Mouse (Mus musculus) layer of hippocampus, adult 8-10 months (tissue): Measurements from ENCODE around the gene Polr1e. TPM values are rescaled to one million over a fixed set of nuclear protein-coding genes. Genes with fewer than 3 reads are reported as not detected.
"Not testable (repeated sequence)": the region's sequence is repeated elsewhere in the genome, so short reads cannot be mapped to it uniquely, and the experiment has no call there.

Experiments
- DNase-seq, 2 experiments: peaks; one replicate each; pipeline ENCODE4 v3.0.0; 2022; ENCODE audit warnings: low spot score in 2 of 2
- total RNA-seq, 4 experiments: library from RNA; stranded (reverse); gene quantifications; 2 replicates each; pipeline ENCODE4 v1.2.4; 2022

Polr1e gene
- total RNA-seq = 10 to 100 TPM in 3 of 4 experiments, 1 to 10 TPM in 1; 9.1 to 12.0 (median 11.4) TPM

GRCm38 (mm10) chr4:45018452-45018980 lies at the start of gene Polr1e:
Gene Polr1e, plus strand, starts transcription at chr4:45018583.
- DNase-seq = peak; percentile 81

DNA sequence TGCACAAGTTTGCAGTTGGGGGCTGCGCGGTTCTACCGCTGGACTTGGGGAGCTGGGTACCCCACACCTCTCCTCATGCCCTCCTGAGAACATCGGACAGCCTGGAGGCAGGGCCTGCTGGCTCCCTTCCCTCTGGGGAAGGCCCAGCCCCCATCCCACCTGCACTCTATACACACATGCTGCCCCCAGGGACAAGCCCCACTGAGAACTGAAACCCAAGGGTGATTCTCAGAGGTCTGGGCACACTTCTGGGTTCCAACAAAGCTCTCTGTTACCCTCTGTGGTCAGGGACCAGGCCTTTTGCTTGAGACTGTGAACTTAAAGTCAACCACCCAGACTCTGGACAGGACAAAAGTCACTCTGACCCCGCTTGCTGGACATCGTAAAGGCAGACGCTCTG lies 48.3 kb upstream of the Polr1e start:
- DNase-seq = no peak

- no peak for DNase-seq
These were observed 47.7 kb upstream of the Polr1e start for GRCm38 (mm10) chr4:44970612-44971110.

DNA sequence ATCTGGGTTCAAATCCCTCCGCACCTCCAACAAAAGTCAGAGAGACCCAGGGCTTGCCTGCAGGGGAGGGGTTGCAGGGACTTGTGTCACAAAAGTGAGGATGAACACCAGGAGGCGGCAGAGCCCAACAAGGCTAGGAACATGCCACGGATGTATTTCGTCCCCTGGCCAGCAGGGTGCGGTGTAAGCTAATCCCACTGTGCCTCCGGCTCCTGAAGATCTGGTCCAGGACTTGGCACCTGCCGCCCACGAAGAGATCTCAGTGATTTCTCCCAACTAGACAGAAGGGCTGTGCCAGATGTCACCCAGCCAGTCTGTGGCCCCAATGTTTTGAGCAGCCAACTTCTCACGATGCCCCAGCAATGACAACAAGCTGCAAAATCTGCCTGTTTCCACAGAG lies 44.9 kb upstream of the Polr1e start:
- DNase-seq = peak; percentile 91 to 93

DNA sequence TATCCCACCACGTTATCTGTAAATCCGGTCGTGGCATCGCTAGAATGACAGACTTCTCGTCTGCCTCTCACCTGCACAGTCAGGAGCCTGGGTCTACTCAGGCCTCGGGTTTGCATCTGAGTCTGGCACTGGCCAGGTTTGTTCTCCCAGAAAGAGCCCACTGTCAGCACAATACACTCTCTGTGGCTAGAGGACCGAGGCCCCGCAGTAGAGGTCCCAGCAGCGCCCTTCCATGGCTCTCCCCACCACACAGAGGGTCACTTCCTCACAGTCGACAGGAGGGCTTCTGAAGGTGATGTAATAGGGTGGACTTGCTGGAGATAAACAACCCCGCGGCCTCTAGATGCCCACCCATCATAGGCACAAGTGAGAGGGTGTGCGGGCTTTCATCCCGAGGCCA lies 44.5 kb upstream of the Polr1e start:
- no peak for DNase-seq

DNA sequence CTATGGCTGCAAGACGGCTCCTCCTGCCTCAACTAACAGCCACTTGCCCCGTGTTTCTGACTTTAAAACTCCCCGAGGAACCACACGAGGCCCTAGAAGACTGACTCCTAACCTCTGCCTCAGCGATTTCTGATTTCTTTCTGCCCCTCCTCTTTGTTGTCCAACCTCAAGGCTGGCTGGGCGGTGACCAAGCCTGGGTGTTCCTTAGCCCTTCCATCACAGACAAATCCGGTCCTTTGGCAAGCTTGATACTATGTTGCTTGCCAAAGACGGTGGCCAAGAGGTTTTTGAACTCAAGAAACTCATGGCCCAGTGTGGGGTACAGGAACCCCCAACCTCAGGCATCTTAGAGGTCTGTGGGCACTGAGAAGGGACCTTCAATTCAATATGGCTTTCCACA lies 44.1 kb upstream of the Polr1e start:
- DNase-seq = no peak

GRCm38 (mm10) chr4:44976026-44976615 lies 42.3 kb upstream of the Polr1e start:
- no peak for DNase-seq

GRCm38 (mm10) chr4:44976921-44977710 lies 41.3 kb upstream of the Polr1e start:
- no peak for DNase-seq

- no peak for DNase-seq
These were observed 40.2 kb upstream of the Polr1e start for GRCm38 (mm10) chr4:44978175-44978574.

- no peak for DNase-seq
These were observed 38.5 kb upstream of the Polr1e start for GRCm38 (mm10) chr4:44979794-44980338.

DNA sequence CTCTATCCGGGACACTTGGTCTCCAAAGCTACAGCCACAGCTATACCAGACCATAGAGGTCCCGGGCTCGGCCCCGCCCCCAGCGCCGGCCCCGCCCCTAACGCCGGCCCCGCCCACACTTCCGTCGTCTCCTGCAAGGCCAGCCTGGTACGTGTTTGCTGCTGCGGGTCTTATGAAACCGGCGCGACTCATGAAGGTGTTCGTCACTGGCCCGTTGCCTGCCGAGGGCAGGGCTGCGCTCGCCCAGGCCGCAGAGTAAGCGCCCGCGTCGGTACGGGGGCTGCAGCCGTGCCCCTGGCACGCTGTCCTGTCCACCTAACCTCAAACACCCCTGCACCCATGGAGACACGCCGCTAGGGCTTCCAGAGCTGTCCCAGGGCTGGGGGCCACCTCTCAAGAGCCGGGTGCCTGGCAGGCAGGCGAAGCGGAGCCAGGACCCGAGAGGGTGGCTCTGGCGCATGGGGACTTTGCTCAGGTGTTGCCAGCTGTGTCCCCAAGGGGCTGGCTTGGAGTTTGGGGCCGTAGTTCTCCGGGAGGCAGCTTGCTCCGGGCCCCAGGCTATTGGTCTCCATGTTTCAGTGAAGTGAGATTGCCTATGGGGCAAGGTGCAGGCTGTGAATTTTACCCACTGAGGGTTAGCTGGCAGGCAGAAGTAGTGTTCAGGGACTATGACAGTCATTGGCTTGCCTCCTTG lies 37.0 kb upstream of the Polr1e start, which contains the start of gene Grhpr:
TSS of gene Grhpr (plus strand) at position 116 of the 694 bp plus-strand sequence.
- DNase-seq = peak; percentile 67 to 71

DNA sequence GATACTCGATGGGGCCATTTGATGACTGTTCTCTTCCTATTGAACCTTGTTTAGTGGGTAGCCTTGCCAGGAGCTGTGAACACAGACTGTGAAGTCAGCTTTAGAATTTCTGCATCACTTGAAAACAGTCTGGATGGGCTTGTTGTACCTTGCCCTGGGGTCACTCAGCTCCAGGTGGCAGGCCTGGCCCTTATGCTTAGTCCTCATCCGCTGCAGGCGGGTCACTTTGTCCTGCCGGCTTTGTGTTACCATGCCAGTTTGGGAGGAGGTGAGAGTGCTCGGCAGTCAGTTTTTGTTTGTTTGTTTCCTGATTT lies 36.5 kb upstream of the Polr1e start:
- DNase-seq = no peak

DNA sequence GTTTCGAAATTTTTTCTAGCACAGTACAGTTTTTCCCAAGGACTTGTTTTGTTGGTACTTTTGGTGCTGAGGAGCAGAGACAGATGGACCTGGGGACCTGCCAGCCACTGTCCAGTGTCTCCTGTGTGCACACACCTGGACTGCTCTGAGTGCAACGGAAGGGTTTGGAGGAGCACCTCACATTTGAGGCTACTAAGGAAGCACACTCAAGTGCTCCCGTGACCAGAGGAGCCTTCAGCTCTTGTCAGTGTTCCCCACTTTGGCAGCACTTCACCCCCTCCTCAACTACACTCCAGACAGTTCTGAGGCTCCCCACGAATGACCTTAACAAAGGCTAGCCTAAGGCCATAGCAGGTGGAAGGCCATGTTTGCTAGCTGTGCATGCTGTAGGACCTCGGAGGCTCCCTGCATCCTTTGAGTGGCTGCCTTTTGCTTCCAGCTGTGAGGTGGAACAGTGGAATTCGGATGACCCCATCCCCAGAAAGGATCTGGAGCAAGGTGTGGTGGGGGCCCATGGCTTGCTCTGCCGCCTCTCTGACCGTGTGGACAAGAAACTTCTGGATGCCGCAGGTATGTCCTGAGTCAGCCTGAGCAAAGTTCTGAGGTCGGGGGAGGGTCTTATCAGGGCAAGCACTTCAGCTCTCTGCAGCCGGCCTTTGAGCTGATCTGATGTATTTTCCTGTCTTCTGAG lies 35.8 kb upstream of the Polr1e start:
- no peak for DNase-seq

GRCm38 (mm10) chr4:44983131-44983740 lies 35.1 kb upstream of the Polr1e start:
- no peak for DNase-seq

DNA sequence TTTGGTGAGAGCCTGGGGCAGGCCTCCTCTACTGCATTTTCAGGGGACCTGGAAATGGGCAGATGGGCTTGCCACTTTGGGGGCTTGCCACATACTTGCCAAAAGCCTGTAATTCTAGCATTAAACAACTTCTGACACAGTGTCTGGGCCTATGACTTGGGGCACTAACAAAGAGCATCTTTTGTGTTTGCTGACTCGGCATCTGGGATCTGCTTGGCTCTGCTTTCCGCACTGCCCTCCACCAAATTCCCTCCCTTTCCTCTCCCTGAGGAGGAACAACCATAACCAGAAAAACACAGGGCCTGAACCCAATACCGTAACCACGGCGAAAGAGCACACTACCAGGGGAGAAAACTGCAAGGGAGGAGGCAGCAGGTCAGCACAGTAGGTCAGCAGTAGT lies 27.8 kb upstream of the Polr1e start:
- DNase-seq = no peak

DNA sequence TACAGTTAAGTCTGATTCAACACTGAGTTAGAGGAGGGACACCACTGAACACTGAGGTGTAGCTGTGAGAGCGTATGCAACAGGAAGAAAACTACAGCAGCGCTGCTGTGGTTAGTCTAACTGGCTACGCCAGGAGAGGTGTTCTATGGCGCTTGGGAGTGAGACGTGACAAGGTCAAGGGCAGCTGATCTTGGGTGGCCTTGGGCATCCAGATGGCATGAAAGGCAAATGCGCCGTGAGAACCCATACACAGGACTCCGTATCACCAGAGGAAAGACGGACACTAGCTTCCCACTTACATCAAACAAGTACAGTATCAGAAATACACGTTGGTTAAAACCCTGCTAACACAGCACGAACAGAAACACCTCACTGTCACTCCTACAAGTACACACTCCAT lies 26.1 kb upstream of the Polr1e start:
- not testable (repeated sequence) for DNase-seq

DNA sequence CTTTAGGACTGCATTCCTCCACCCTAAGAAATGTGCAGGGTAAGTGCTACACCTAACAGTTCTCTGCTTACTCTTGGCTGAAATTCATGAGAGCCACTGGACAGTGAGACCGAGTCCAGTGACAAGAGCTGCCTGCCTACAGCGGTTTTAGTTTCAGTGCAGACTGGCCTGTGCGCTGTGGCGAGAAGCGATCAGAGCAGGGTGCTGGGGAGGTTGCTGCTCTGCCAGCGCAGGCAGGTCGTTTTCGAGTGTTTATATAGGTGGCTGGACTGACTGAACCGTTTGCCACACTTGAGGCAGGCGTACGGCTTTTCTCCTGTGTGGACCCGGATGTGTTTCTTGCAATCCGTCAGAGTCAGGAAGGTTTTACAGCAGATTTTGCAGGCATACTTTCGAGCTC lies 25.2 kb upstream of the Polr1e start:
- DNase-seq = not testable (repeated sequence)

DNA sequence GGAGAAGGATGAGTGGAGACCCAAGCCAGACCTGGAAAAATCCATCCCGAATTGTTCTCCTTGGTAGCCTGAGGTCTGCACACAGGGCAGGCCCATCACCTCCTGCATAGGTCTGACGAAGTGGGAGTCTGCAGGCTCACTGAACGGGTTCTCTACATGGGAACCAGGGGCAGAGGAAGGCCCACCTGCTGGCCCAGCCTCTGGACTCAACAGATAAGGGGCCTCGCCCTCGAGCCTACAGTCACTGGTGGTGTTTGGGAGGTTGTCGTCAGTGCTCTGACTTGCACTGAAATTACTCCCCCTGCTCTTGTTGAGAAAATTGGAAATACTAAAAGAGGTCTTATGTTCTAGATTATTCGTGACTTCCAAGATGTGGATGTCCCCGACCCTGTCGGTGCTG lies 24.5 kb upstream of the Polr1e start:
- no peak for DNase-seq

DNA sequence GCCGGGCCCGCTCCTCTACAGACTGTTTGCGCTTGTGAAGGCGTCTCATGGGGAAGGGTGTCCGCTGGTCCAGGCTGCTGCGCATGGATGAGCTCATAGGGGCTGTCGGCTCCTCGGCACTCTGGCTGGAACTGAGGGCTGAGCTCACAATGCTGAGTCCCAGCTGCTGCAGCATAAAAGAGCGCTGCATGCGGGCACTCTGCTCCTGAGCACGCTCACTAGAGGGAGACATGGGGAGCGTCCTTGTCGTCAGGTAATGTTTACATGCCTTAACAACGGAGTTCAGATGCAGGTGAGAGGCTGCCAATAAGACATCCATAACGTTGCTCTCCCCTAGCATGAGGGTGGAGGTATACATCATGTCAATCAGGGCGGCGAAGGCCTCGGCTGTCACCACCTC lies 23.6 kb upstream of the Polr1e start:
- DNase-seq = no peak

GRCm38 (mm10) chr4:44998071-44998470 lies 20.3 kb upstream of the Polr1e start:
- no peak for DNase-seq

- no peak for DNase-seq
These were observed 18.4 kb upstream of the Polr1e start for GRCm38 (mm10) chr4:45000001-45000400.
